Mouse (Mus musculus): Measurements from ENCODE around the gene Cyp11a1.

Cyp11a1 gene

DNA sequence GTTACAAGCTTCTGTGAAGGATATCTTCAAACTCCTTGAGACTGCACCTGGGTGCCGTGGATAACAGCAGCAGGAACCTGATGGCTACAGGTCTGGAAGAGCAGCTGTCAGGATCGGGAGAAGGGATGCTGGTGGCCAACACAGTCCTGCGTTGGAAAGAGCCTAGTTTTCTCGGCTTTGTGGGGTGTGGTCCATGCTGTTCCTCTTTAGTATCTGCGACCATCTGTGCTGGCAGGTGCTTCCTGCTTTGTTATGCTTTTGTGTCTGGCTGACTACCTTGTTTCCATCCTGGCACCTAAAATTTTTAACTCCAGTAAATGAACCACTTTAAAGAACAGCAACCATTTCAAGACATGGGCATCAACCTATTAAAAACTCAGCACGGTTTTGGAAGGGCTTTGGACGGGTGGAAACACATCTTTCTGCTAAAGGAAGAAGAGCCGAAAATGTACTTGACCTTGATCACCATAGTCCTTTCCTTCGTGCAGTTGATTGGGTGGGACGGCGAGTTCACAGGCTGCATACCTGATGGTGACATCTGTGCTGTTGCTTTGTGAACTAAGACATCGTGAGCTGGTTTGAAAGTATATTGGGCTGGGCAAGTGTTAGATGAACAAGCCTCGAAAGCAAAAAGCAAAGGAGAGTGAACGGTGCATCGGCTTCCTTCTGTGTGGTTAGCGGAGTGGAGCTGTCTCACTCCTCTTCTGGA is at the start of gene Cyp11a1:
Gene Cyp11a1, plus strand, starts transcription at position 659 of the 709 bp plus-strand sequence.
- DNase-seq (ENCODE audit: low spot score), result no peak

DNA sequence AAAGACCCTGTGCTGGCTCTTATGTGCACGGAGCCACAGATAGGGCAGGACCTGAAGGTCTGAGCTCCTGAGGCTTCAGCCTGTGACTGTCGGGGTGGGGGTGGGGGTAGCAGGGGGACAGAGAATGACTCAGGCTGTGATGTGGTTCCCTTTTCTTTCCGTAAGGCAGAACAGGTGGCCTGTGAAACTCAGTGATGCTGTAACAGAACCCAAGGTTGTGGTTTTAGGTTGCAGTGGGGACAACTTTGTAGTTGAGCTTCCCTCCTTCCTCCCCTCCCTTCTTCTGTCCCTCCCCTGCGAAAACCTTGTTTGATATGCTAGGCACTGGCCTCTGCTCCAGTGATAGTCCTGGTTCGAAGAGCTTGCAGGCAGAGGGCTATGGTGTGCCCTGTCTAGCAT is 49.4 kb upstream of the Cyp11a1 start:
- no peak for DNase-seq (ENCODE audit: low spot score)

DNA sequence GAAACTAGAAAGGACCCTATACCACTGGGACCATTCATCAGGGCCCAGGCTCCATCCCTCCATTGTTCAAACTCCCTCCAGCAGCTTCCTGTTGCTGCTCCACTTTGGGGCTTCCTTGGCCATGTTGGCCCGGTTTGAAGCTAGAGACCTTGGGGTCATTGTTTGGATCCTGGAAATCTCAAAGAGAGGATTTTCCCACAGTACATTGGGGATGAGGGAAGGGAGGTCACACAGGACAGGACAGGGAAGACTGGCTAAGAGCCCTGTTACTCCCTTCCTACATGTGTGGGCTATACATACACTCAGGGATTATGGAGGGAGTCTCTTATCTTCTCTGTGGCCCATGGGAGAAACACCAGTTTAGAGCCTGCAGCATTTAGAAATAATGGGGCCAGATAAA is 47.6 kb upstream of the Cyp11a1 start:
- DNase-seq (ENCODE audit: low spot score), result no peak

DNA sequence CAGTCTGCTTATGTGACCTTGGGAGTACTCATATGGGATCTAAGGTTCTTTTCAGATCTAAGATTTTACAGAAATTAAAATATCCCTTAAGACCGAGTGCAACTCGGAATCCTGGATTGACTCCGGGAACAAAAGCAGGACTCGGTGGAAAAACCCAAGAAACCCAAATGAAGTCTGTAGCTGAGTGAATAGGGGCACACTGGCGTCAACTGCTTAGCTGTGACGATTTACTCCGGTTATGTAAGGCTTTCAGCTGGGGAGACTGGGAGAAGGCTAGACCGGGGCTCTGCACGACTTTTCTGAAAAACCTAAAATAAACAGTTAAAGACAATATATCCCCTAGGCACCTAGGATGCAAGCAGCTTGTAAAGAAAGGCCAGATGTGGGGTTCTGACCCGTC is 46.8 kb upstream of the Cyp11a1 start:
- DNase-seq (ENCODE audit: low spot score), result no peak

DNA sequence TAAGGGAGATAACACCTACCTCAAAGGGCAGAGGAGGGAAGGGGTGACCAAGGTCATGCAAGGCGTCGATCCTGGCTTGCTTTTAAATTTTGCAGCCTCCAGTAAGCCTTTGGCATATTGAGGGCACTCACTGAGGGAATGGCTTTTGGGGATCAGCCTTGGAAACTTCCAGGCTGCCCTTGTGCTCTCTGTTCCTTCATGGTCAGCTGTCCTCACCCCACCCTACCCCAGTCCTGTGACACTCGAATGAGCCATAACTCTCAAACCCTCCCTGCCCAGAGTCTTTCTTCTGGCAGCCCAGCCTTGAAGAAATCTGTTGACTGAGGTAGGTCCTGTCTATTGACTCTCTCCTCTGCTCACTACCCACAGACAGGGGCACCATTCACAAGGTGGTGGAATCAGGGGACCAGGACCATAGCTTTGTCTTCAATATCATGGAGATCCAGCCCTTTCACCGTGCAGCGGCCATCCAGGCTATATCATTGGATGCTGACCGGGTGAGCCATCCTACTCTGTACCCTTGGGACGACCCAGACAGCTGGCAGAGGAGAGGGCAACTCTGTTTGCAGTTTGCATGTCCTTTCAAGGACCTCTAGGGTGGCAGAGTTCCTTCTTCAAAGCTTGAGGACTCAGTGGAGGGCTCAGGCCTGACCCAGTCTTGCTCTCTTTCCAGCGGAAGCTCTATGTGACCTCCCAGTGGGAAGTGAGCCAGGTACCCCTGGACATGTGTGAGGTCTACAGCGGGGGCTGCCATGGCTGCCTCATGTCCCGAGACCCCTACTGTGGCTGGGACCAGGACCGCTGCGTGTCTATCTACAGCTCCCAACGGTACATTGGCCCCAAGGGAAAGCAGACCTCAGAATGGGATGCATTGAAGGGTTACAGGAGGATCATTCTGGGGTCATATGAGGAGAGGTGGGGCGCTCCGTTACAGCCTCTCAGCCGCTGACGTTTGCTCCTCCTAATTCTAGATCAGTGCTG is 46.0 kb upstream of the Cyp11a1 start:
- DNase-seq (ENCODE audit: low spot score), result no peak

DNA sequence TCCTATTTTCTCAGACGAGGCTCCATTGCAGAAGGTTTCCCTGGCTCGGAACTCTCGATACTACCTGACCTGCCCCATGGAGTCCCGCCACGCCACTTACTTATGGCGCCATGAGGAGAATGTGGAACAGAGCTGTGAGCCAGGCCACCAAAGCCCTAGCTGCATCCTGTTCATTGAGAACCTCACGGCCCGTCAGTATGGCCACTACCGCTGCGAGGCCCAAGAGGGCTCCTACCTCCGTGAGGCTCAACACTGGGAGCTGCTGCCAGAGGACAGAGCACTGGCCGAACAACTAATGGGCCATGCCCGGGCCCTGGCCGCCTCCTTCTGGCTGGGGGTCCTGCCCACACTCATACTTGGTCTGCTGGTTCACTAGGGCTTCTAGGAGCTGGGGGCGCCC is 45.0 kb upstream of the Cyp11a1 start:
- no peak for DNase-seq (ENCODE audit: low spot score)

DNA sequence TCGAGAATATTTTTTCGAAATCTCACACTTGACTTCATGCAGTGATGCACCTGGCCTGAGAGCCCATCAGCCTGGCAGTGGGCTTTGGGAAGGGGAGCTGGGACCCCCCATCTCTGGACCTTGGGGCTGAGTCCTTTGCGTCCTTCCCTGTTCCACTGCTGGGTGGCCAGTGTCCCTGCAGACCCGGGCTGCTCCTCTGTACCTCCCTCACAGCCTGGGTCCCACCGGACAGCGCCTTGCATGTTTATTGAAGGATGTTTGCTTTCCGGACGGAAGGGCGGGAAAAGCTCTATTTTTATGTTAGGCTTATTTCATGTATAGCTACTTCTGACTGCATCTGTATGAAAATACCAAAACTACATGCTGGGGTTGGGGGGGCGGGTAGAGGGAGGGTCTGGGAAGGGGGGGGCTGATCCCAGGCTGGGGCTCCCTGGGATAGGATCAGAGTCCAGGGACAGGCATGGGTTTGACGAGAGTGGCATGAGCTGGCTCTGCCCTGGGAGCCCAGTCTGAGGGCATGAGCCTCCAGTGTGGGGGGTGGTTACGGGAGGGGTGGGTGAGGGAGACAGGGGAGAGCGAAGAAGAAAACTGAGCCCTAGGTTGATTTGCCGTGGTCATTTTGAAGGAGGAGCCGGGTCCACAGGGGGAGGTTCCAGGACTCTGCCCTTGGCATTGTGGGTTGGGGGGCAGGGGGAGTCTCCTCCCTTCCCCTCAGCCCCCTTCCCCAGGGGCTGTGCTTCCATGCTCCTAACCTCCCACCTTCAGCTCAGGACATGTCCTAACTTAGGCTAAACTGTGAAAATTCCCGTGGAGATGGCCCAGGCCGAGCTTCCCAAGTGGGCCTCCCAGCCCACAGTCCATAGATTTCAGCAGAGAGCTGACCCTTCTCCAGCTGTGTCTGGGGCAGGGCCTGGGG is 44.1 kb upstream of the Cyp11a1 start:
- no peak for DNase-seq (ENCODE audit: low spot score)

DNA sequence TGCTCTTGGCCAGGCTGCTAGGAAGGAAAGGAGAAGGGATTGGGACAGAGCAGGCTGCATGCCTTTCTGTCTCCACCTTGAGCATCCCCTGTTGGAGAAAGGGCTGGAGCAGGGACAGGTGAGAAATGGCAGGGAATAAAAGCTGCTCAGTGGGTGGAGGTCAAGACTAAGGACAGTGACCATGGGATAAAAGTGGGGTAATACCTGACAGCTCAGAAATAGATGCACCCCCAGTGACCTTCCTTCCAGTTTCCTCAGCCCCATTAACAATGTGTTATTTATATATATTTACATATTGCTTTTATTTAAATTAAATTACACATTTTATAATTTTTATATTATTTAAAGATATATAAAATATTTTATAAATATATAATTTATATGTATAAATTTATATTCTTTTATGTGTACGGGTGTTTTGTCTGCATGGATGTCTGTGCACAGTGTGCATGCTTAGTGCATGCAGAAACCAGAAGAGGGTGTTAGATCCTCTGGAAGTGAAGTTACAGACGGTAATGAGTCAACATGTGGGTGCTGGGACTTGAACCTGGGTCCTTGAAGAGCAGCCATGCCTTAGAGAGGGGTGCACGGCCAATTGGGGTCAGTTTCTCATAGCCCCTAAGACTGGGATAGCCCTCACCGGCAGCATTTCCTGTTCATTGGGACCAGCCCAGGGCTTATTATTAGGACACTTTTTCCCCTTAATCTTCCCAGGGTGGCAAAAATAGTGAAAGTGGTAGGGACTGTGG is 42.8 kb upstream of the Cyp11a1 start:
- no peak for DNase-seq (ENCODE audit: low spot score)

DNA sequence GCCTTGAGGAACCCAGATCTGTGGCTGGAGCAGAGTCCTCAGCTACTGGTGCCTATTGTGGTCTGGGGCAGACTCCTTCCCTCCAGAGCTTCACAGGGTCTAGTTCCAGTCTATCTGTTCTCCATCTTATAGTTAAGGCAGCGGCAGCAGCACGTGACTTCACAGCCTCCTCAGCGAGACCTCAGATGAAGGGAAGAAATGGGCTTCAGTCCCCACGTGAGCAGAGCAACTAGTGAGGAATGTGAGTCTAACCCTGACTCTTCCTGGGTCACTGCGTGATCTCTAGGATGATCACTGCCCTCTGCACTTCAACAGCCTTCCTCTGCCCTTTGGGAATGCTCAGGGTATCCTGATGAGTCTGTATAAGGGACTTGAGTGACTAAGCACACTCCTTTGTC is 42.2 kb upstream of the Cyp11a1 start:
- no peak for DNase-seq (ENCODE audit: low spot score)

DNA sequence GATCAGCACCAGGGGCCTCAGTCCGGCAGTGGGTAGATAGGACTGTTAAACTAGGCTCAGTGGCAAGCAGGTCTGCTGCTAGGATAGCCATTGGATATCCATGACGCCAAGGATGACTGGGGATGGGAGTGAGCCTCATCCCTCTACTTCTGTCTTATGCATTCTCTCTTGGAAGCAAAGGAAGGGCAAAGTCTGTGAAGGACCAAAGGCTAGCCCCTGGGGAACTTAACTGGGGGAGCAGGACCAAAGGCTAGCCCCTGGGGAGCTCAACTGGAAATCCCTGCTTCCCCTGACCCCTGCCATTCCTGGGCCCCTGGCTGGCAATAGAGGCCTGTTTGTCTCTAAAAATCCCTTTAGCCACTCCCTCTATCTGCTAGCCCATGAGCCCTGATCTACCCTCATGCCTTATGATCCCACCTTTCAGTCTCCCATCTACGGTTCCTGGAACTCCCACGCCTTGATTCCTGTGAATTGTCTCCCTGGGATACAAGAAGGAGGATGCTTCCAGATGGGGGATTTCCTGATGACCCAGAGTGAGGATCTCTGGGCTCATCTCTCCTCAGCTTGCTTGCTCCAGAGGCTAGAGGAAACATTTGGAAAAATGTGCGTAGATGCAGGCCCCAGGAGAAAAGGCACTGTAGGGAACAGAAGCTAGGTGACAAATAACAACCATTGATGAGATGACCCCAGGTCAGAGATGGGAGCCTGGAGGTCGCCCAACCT is 41.5 kb upstream of the Cyp11a1 start:
- no peak for DNase-seq (ENCODE audit: low spot score)

DNA sequence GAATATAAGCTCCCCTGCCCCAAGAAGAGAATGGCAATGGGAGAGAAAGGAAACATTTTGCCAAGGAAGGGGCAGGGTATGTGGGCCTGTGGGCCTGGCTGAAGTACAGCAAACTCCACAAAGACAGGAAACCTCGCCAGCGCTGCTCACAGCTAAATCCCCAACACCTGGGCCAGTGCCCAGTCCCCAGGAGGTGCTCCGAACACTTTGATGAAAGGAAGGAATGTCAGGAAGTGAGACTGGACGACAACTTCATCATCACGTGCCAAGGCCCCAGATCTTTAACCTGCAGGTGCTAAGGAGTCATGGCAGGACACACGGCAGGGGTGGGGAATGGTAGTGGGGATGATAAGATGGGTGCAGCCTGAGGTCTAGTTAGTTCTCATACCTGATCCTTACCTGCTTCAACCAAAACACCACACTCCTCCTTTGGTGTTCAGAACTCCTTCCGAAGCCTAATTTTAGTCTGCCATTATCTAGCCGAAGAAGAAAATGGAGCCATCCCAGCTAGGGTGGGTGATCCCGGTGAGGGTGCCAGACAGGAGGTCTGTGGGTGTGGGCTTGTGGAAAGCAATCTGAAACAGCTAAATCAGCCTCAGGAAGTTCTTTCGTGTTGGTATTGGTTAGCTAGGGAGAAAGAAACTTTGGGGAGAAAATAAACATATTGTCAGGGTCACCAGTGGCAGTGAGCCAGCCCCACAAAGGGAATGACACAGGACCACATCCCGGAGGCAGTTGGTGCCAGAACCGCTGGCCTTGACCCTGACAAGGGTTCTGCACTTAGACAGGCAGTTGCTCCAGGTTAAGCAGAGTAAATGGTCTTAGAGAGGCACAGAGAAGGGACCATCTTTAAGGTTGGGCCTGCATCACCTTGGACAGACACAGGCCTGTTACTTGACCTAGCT is 40.7 kb upstream of the Cyp11a1 start:
- DNase-seq (ENCODE audit: low spot score), result no peak

DNA sequence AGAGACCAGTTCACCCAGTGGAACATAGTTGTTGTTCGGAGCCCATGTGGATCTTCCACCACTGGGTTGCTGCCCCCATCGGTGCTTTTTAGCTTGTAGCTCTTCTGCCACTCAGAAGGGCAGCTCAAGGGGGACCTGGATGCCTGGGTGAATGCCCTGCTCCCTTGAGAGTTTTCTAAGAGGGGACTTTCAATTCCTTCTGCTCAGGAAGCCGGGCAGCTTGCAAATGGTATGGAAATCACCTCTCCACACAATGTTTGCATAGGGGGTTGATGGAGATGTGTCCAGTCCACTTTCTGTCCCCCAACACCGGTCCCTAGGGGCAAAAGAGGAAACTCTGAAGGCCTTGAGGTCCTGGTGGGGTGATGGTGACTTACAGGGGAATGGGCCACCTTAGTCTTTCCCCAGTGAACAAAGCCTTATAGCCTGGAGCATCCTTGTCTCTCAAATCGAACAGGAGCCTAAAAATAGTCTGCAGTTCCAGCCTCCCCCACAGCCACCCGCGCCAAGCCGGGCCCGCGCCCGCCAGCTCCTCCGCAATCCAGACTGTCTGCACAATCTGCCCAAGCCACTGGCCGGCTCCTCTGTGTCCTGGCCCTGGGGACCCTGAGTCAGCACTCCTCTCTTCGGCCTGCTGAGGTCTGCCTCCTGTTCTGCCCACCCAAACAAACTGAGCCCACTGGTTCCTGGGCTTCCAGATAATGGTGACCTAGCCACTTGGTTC is 38.8 kb upstream of the Cyp11a1 start:
- DNase-seq (ENCODE audit: low spot score), result no peak

DNA sequence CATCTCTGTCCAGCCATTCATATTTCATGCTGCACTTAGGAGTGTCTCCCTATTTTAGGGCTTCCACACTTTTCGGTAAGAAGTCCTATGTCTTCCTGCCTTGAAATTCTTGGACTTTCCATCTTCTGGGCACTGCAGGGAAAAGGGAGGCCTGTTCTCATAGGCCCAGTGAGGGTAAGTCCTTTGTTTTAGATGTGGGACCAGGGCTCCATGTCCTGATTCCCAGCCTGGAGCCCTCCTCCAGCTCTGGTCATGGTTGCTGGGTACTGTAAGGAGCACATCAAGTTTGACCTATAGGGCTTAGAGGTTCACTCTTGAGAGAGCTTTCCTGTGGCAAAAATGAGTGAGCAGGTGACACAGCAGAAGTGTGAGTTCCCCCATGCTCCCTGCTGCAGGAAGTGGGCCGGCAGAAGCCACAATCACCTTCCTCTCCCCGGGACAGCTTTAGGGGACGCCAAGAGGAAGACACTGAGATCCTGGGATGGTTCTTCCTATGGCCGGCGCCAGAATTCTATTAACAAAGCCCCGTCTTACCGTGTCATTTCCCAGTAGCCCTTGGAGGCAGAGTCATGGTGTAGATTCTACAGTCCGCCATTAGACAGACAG is 37.9 kb upstream of the Cyp11a1 start:
- DNase-seq (ENCODE audit: low spot score), result no peak

DNA sequence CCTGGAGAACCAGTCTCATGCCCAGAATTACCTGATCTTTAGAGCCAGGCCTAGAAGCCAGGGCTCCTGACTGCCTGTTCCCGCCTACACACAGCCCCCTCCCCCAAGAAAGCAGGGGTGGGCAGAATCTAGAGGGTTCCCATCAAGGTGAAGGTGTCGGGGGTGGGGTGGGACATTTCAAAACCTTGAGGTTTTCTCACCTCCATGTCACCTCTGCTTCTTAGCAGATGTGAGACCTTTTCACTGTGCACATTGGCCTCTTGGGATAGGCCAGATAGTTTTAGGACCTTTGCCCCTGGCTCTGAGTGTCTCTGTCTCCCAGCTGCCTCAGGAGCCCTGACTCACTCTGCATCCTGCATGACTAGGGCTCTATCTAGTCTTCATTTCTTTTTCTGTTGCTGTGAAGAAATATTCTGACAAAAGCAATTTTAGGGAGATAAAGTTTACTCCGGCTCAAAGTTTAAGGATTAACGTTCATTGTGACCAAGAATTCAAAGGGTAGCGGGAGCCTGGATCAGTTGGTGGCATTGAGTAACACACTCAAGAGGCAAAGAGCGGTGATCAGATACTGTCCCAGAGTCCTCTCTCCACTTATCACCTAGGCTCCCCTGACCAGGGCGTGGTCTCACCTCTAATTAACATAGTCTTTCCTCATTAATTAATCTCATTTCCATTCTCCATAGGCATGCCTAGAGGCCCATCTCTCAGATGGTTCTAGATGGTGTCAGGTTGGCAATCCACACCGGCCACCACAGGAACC is 37.2 kb upstream of the Cyp11a1 start:
- DNase-seq (ENCODE audit: low spot score), result no peak

DNA sequence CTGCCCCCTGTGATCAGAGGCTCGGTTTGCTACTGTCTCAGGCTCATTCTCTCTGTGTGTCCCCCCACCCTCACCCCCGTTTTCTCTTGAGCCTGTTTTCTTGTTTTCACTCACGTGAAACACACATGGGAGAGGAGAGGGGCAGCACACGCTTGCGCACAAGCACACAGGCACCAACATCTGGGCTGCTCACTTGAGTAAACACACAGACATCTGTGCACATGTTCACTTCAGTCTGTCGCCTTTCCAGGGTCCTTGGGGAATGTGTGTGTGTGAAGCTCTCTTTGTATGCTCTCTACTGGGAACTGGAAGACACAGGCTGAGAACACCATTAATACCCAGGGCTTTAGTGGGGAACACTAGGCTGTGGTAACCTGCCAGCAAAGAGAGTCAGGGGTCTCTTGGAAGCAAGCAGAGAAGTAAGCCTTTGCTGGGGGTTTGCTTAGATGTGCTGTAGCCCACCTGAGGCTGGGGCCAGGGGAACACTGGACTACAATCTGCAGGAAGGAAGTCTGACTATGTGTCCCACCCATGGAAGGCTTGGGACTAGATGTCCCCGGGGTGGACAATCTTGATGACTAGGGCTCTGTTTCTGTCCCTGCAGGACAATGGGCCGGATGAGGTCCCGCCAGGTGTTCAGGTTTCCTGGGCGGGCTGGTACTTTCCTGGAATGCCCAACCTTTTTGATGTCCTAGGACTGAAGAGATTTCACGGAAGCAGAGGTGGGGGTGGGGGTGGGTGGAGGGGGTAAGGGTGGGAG is 36.3 kb upstream of the Cyp11a1 start:
- DNase-seq (ENCODE audit: low spot score), result no peak

DNA sequence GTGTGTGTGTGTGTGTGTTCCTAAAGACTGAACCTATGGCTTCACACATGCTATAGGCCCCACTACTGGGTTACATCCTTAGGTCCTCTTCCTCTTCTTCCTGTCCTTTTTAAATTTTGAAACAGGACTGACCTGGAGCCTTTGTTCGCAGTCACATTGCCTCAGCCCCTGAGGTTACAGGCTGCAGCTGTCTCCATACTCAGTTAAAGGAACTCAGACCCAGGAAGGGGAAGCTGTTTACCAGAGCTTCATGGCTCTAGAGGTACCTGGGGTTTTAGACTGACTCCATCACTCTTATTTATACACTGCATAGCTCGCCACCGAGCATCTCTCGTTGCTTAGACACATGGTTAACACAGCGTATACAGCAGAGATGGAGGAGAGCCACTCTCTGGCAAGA is 34.8 kb upstream of the Cyp11a1 start:
- DNase-seq (ENCODE audit: low spot score), result no peak

DNA sequence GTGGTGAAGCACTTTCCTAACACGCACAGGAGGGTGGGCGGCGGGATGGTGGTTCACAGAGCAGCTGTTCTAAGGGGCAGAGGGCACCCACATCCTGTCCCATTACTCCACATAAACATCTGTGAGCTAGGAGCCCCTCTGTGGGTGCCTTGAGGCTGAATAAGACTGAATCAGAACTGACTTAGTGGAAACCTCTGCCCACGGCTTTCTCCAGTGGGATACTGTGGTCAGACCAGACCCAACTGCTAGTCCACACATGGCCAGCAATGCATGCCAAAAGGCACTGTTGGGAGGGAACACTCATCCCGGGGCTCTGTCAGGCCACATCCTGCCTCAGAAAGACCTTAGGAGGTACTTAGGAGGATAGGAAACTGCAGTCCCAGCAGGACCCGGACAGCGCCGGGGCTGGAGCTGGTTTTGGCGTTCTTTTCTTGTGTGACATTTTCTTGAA is 34.0 kb upstream of the Cyp11a1 start:
- no peak for DNase-seq (ENCODE audit: low spot score)

All from embryo, embryonic 10 days (tissue).